Mouse (Mus musculus) monocyte, adult 5-6 weeks (primary cell): ENCODE data around the gene Tmem132c. TPM values are rescaled to one million over a fixed set of nuclear protein-coding genes. Genes with fewer than 3 reads are reported as not detected.

Experiments
- ATAC-seq: fragments of 153-309, 156-312 bp; replicated peaks from 2 replicates; pipeline ENCODE4 v1.8.0; 2017; ENCODE audit warnings: mild to moderate bottlenecking; ENCODE audit not compliant: low TSS enrichment, insufficient number of reproducible peaks, severe bottlenecking, poor library complexity, low FRiP score
- total RNA-seq: library from RNA; stranded (forward); fragments of 200-1000, 200-491, 200-594 nt; gene quantifications from 3 replicates; pipeline ENCODE4 v1.2.3, GENCODE M21; 2017

Tmem132c gene
- total RNA-seq, 1 experiment from 2014 or later = not detected

DNA sequence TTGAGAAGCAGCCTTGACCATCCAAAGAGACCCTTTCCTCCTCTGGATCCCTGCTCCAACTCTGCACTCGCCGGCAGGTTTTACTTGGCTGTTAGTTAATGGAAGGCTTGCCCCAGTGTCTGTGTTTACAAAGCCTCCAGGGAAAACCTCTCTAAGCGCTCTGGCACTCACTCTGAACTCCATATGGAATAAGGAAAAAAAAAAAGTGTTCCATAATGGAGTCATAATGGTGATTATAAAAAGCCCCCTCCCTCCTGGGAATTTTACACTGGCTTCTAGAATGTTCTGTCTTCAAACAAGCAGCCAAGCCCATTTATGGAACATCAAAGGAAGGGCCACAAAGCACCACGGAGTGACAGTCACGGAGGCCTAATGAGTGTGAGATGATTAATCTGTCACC, 136.9 kb downstream of the Tmem132c start:
- no peak for ATAC-seq

DNA sequence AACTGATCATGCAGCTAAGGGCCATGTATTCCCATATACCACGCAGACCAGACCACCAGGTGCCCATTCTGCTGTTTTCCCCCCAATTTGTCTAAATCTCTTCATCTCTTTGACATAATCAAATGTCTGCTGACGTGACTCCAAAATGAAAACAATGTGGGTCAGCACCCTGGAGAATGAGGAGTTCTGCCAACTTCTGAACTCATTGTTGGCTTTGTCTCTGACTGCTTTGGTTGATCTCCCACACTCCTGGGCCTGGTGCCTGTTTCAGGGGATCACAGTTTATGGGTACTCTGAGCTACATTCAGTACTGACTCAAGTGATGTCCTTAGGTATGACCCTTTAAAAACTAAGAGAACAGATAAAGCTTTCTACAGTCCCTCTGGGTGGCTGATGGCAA, 137.7 kb downstream of the Tmem132c start:
- ATAC-seq = no peak

DNA sequence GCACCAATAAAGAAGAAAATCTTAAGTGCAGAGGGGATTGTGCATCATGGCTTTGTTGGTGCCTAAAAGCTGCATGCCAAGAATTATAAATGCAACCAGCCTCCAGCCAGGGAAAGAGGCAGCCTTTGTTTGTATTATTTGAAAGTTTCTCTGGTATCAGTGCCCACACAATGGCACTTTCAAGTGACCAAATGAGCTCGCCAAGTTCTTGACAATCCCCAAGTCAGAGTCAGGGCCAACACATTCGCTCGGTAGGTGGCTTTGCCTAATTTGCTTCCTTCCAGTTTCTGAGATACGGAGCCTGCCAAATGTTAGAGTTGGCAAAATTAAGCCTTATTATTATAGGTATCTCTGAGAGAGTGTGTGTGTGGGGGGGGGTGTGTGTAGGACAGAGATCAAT, 139.6 kb downstream of the Tmem132c start:
- ATAC-seq = no peak

DNA sequence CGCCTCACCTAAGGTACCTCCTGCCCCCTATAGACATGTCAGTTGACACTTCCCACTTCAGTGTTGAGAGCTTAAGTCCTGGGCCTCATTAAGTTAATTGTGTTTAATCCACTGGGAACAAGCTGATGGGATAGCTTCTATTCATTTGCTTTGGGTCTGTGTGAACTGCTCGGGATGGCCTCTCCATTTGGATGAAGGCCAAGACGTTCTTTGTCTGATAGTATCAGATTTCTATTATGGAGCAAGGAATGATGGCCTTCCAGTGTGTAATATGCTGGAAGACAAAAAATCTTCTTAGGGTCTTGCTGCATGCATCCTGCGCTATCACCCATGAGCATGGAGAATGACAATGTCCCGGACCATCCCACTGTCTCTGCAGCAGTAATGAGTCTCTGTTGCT, 141.0 kb downstream of the Tmem132c start:
- no peak for ATAC-seq

DNA sequence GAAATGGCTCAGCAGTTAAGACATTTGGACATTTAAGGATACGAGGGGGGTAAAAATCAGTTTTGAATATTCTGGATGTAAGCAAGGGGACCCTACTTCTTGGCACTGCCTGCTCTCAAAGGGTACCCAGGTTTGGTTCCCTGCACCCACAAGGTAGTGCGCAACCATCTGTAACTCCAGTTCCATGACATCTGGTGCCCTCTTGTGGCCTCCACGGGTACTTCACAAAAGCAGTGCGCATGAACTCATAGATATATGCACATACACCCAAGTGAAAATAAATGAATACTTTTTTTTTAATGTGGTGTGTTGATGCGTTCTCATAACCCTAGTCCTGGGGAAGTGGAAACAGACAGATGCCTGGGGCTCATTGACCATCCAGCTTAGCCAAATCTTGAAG, 149.6 kb downstream of the Tmem132c start:
- ATAC-seq = no peak

DNA sequence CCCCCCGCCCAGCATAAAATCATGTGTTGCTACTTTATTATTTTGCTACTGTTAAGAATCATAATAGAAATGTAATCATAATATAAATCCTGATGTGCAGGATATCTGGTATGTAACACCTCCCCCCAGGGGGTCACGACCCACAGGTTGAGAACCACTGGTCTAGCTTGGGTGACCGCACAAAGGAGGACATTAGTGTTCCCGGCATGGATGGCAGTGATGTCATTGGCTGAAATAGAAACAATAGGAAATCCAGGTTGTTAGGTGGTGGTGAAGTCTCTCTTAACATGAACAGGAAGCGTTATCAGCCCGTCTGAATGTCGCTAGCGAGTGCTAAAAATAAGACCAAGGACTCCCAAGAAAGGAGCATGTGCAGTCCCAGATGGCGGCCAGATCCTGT, 155.3 kb downstream of the Tmem132c start:
- ATAC-seq = no peak

DNA sequence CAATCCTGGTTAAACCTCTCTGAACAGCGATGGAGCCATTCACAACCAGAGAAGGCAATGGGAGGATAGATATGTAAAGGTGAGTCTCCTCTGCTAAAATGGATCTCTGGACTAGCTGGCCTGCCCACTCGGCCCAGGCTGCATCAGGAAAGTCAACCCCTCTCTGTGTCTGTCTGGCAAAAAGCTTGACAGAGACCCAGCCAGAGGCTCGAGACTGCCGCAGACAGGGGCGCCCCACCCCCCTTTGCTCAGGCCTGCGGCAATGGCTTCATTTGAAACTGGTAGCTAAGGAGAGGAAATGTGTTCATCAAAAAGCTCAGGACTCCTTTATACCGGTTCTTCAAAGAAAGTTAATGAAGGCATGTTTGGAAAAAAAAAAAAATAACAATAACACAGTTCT, 156.4 kb downstream of the Tmem132c start:
- ATAC-seq = no peak

DNA sequence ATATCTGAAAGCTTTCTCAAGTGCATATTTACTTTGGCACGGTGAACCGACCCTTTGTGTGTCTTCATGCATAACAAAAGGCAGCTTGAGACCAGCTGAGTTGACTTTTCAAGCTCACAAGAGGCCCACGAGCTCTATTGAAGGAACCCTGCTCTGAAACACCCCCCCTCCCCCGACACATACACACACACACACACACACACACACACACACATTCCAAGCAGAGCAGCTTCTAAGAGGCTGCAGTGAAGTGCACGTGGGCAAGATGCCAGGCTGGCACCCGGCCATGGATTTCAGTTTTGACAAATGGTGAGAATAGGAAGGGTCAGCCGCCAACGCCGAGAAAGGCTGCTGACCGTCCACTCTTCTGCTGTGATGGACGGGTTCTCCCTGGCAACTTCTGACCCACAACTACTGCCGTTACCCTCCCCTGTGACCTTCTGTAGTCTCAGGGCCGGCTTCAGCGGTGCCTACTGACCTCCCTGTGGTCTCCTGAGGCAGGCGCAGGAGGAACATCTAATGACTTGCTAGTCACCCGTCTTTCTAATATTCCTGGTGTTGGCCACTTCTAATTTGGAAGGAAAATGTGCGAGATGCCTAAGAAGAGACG, 163.9 kb downstream of the Tmem132c start:
- ATAC-seq = no peak

DNA sequence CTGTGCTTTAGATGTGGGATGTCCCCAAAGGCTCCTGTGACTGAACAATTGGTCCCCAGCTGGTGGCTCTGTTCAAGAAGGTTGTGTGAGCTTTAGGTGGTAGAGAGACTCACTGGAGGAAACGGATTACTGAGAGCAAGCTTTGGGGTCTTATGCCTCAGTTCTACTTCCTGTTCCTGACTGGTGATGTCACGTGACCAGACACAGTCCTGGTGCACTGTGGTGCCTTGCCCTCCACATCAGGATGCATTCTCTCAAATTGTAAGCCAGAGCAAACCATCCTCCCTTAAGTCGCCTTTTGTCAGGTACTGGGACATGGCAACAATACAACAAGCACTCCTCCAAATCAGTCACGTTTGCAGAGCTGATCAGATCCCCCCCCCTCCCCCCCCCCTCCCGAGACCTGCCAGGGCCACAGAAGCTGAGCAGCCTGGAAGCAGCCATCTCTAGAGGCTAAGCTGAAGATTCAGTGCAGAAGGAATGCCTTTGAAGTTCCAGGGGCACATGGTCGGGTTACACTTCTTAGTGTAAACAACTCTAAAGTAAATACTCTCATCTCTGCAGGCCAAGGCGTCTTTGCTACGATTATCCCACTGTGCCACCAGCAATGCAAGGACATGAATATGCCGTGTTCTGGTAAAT, 164.5 kb downstream of the Tmem132c start:
- ATAC-seq = no peak

DNA sequence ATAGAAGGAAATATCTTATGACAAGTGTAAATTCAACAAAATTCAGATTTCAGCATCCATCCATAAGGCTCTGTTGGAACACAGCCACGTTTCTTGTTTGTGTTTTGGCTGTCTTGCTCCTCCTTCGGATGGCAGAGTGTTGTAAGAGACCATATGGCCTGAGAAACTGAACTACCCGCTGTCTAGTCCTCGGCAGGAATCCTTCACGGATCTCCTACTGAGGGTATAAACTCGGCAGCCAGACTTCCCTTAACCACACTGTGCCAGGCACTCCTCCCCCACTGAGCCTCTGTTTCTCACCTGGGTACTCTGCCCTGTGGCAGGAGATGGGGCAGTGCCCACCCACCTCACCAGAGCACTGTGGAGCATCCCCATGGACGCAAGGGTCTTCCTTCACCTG, 174.9 kb downstream of the Tmem132c start:
- ATAC-seq = no peak

DNA sequence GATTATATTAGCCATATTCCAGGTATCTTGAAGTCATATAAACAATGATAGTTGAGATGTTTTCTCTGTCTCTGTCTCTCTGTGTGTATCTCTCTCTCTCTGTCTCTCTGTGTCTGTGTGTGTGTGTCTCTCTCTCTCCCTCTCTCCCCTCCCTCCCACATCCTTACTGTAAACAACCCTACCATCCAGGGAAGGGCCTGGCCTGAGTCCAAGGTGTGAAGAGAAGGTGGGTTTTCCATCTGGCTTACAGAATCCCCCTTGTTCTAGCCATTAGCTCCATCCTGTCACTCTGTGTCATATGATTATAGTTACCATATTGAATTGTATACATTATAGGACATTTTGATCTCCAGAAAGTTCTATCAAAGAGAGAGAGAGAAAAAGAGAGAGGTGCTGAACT, 182.3 kb downstream of the Tmem132c start:
- no peak for ATAC-seq

DNA sequence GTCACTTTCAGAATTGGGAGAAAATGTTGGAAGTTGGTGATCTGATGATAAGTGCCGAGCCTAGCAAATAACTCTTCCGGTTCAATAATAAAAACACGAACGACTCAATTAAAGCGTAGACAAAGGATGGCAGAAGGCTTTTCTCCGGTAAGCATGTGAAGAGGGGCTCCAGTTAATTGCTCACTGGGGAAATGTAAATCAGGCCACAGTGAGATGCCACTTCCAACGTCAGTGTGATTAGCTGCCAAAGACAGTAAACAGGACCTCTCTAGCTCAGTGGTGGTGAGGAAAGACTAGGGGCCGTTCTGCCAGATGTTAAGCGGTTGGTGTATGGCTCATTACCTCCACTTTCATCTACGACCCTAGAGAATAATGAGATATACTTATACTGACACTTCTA, 187.5 kb downstream of the Tmem132c start:
- no peak for ATAC-seq

DNA sequence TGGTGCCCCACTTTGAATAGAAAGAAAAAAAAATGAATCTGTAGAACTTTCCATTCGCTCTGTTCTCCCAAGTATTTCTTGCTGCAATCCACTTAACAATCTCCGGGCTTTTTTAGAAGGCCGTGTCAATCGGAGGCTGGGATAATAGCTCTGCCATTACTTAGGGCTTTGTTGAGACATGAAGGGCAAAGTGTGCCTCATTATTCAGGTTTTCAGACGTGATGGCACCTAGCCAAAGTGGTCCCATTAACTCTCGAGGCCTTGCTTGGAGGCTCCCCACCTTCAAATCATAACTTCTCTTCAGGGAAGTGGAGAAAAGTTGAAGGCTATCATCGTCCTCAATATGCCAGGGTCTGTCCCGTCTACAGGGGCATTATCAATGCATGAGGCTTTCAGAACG, 190.0 kb downstream of the Tmem132c start:
- ATAC-seq = no peak

DNA sequence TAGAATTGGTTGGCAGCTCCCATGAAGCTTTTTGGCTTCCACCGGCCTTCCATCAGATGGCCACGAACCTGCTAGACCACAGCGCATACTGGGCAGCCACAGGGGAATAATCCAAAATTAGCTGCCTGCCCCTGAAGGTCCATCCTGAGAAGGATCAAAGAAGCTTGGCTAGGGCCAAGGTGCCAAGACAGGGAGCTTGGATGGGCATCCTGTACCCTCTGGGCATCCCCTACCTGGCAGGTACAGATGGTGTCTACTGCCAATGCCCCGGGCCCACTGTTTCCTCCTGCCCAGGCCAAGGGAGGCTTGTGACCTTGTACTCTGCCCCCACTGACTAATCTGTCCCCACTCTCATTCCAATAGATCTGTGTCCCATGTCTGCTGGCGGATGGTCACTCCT, 195.2 kb downstream of the Tmem132c start:
- no peak for ATAC-seq

DNA sequence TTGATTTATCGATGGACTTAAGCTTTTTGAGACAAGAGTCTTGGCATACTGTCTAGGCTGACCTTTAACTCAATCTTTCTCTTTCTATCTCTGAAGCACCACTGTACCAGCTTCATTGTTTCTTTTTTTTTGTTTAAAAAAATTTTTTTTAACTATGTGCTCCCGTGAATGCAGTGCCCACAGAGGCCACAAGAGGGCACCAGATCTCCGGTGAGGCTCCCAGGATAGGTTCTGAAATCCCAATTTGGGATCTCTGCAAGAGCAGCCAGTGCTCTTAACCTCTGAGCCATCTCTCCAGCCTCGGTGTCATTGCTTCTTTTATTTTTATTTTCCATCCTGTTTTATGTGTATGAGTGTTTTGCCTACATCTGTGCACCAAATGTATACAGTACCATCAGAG, 197.0 kb downstream of the Tmem132c start:
- ATAC-seq = no peak

DNA sequence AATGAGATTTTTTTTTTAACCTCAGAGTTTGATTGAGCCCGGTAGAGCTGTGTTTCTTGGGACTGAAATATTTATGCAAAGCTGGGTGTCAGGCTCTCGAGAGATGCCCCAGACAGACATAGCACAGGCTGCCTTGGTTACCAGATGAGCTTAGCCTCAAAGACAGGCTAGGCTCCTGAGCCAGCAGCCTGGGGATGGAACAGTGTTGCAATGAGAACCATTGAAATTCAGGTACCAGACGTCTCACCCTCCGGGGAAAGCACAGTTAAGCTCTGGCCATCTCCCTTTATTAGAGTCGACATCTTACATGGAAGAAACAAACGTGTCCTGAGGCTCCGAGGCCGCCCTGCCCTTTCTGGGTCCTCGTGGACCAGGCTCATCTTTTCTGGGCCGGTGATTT, 200.4 kb downstream of the Tmem132c start:
- ATAC-seq = no peak

DNA sequence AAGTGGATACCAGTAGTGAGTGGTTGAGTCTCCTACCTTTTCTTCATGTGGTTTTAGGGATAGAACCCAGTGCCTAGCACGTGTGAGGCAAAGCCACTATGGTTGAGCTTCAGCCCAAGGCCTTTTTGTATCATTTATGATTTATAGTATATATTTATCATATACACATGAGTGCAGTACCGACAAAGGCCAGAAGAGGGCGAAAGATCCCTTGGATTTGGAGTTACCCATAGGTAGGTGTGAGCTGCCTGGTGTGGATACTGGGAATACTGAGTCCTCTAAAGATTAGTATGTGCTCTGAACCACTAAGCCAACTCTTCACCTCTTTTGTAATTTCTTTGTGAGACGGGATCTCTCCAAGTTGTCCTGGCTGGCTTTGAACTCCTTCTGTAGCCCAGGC, 212.0 kb downstream of the Tmem132c start:
- ATAC-seq = no peak

DNA sequence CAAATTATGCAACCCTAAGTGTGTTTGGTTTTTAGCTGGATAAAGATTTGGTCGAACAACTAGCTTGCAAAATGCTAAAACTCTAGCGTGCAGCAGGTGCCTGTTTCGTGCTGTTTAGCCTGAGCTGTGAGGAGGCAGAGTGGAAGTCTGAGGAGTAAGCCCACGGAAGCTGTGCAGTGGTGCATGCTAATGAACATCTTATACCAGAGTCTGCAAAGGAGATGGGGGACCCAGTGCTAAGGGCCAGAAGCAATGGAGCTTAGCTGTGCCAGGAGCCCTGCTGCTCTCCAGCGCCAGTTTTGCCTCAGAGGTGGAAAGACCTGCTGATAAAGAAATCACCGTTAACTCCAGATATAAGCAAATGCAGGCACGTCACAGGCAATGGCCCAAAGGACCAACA, 212.5 kb downstream of the Tmem132c start:
- ATAC-seq = no peak

DNA sequence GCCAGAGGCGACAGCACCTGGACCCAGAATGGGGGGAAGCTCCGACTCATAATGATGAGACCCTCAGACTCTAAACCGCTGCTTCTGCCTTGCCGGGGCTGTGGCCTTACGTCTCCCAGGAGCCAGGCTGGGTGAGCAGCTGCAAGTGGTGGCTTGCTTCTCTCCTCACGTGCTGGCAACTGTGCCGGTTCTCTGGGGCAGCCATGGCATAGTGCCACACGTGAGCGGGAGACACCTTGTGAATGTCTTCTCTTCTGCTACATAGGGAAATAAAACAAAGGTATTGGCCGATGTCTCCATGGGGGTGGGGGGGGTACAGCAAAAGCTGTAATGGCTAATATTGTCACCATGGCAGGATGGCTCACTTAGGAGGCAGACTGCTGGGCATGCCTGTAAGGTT, 214.5 kb downstream of the Tmem132c start:
- no peak for ATAC-seq

DNA sequence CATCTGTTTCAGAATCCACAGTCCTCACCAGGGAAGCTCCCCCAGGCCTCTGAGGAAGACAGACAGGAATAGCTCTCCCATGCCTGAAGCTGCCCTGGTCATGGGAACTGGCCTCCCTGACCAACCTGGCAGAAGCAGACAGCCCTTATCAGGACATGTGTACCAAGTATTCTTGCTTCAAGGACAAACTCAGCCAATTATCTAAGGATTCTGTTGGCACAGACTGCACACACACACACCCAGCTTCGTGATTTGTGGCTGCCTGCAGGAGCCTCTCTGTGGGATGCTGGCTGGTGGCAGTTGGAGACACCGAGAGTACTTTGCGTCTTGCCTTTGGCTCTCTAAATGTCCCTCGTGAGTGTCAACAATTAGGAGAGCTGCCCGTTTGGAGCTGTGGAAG, 226.5 kb downstream of the Tmem132c start:
- ATAC-seq = no peak

DNA sequence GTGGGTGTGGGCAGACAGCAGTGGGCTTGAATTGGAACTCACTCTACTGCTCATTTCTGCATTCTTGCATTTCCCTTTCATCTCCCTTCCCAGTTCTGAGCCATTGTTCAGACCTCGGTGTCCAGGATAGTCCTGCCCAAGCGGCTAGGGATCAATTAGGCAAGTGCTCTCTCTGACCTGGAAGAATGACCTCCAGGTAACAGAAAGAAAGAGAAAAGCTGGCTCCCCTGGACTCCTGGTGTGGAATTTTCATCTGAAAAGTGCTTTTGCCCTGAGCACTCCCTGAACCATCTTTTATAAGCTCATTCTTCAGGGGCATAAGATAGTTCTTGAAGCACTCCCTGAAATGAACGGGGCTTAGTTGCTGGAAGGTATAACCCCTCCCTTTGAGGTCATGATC, 228.7 kb downstream of the Tmem132c start:
- ATAC-seq = no peak
